Mouse (Mus musculus) myocyte (in vitro differentiated cells): ENCODE results near the gene Zfp747. TPM values are rescaled to one million over a fixed set of nuclear protein-coding genes. Genes with fewer than 3 reads are reported as not detected.
"Not testable (repeated sequence)": the region's sequence is repeated elsewhere in the genome, so short reads cannot be mapped to it uniquely, and the experiment has no call there.

Source experiments
- H3K27me3 ChIP-seq: one replicate; pipeline ENCODE4 v1.6.1; 2011; ENCODE audit not compliant: control insufficient read depth, insufficient read depth, insufficient read length
- H3K36me3 ChIP-seq: one replicate; pipeline ENCODE4 v1.6.1; 2011; ENCODE audit not compliant: control insufficient read depth, insufficient read depth
- H3K4me2 ChIP-seq: one replicate; pipeline ENCODE4 v1.6.1; 2011; ENCODE audit warnings: low read depth, control low read depth
- H3K4me3 ChIP-seq: one replicate; pipeline ENCODE4 v1.5.1; 2011; ENCODE audit warnings: mild to moderate bottlenecking, control low read depth, moderate library complexity
- H3K79me2 ChIP-seq: one replicate; pipeline ENCODE4 v1.6.1; 2011; ENCODE audit not compliant: control insufficient read depth, insufficient read depth
- H3ac ChIP-seq: one replicate; pipeline ENCODE4 v1.6.1; 2011; ENCODE audit not compliant: control insufficient read depth, insufficient read length
- CEBPB ChIP-seq: IDR thresholded peaks from 2 replicates; pipeline ENCODE4 v1.6.1; 2011; ENCODE audit warnings: mild to moderate bottlenecking, moderate library complexity; ENCODE audit not compliant: poor library complexity, insufficient read depth, severe bottlenecking
- E2F4 ChIP-seq: IDR thresholded peaks from one replicate; pipeline ENCODE4 v1.6.1; 2011; ENCODE audit warnings: mild to moderate bottlenecking, control low read depth, moderate library complexity; ENCODE audit not compliant: insufficient read depth
- MAX ChIP-seq: IDR thresholded peaks from one replicate; pipeline ENCODE4 v1.6.1; 2011; ENCODE audit warnings: low read depth, mild to moderate bottlenecking, control low read depth
- MYOD1 ChIP-seq, 3 experiments: IDR thresholded peaks; one replicate each; pipeline ENCODE4 v1.6.1; 2011; ENCODE audit warnings: control low read depth in 2 of 3, low read depth in 2 of 3, mild to moderate bottlenecking in 2 of 3, moderate library complexity in 1 of 3; ENCODE audit not compliant: insufficient read length in 2 of 3, control insufficient read depth in 1 of 3
- MYOG ChIP-seq, 3 experiments: IDR thresholded peaks; one replicate each; pipeline ENCODE4 v1.6.1; 2011; ENCODE audit warnings: control low read depth in 2 of 3, low read depth in 2 of 3, mild to moderate bottlenecking in 2 of 3; ENCODE audit not compliant: insufficient read length in 2 of 3, control insufficient read depth in 1 of 3, insufficient read depth in 1 of 3
- POLR2A ChIP-seq: IDR thresholded peaks from one replicate; pipeline ENCODE4 v1.6.1; 2011; ENCODE audit warnings: low read depth, mild to moderate bottlenecking, control low read depth, moderate library complexity; ENCODE audit not compliant: insufficient read length
- POLR2AphosphoS2 ChIP-seq: IDR thresholded peaks from one replicate; pipeline ENCODE4 v1.6.1; 2011; ENCODE audit warnings: low read depth, control low read depth; ENCODE audit not compliant: insufficient read length
- REST ChIP-seq: IDR thresholded peaks from one replicate; pipeline ENCODE4 v1.6.1; 2011; ENCODE audit warnings: mild to moderate bottlenecking, control low read depth, moderate library complexity; ENCODE audit not compliant: insufficient read depth, insufficient read length
- SRF ChIP-seq: IDR thresholded peaks from one replicate; pipeline ENCODE4 v1.6.1; 2011; ENCODE audit warnings: low read depth; ENCODE audit not compliant: control insufficient read depth, insufficient read length
- TCF12 ChIP-seq: IDR thresholded peaks from one replicate; pipeline ENCODE4 v1.6.1; 2011; ENCODE audit warnings: mild to moderate bottlenecking, control low read depth; ENCODE audit not compliant: poor library complexity, insufficient read depth, severe bottlenecking
- TCF3 ChIP-seq: IDR thresholded peaks from one replicate; pipeline ENCODE4 v1.6.1; 2011; ENCODE audit warnings: low read depth, control low read depth; ENCODE audit not compliant: insufficient read length
- USF1 ChIP-seq: IDR thresholded peaks from one replicate; pipeline ENCODE4 v1.6.1; 2011; ENCODE audit warnings: low read depth, mild to moderate bottlenecking, control low read depth, moderate library complexity
- polyA plus RNA-seq: library from polyadenylated mRNA; unstranded; fragments of >200 nt; fragmentation: generic; extraction: Trizol; gene quantifications from one replicate; pipeline ENCODE4 v1.2.1, GENCODE M21; 2012; ENCODE audit warnings: missing spikeins

Zfp747 gene
- polyA plus RNA-seq, 1 experiment = 3.6 TPM

GRCm38 (mm10) chr7:127342888-127343287 lies 33.0 kb downstream of the Zfp747 start:
- peaks cover 6% of the 10 kb centered on the region for H3K79me2 ChIP-seq
- no peaks in the 10 kb centered on the region for H3K36me3 ChIP-seq
- no peak overlapping the region for H3K4me2 ChIP-seq
- no peak overlapping the region for H3ac ChIP-seq
- TF ChIP-seq TCF3 (no peak), TCF12 (no peak), E2F4 (no peak), POLR2AphosphoS2 (no peak), MYOG (IDR thresholded peaks at IDR 0.05; ENCODE audit: control insufficient read depth in 1 of 3, insufficient read depth in 1 of 3, insufficient read length in 2 of 3, low read depth in 2 of 3) (no peak), MYOD1 (IDR thresholded peaks at IDR 0.05; ENCODE audit: control insufficient read depth in 1 of 3, insufficient read length in 2 of 3, low read depth in 2 of 3) (no peak), SRF (no peak), CEBPB (no peak), USF1 (no peak), MAX (no peak), POLR2A (no peak), REST (no peak)
- H3K4me3 ChIP-seq = no peak overlapping the region
- H3K27me3 ChIP-seq = no peaks in the 10 kb centered on the region

DNA sequence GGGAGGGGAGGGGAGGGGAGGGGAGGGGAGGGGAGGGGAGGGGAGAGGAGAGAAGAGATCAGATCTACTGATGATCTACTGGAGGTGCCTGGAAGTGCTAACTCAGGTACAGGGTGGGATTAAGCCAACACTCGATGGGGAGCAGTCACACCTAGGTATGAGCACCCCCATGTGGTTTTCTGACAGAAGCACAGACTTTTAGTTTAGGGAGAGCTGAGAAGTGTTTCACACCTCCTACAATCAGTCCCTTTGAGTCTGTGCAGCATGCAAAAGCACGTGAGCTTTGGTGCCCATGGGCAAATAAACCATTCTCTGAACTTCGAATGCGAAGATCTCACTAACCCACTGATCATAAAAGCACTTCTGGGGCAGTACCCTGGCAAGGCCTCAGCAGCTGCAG lies 33.5 kb downstream of the Zfp747 start:
- H3K27me3 ChIP-seq = no peaks in the 10 kb centered on the region
- no peaks in the 10 kb centered on the region for H3K36me3 ChIP-seq
- peaks cover 6% of the 10 kb centered on the region for H3K79me2 ChIP-seq
- TF ChIP-seq TCF12 (no peak), POLR2A (no peak), REST (no peak), TCF3 (no peak), MYOD1 (IDR thresholded peaks at IDR 0.05; ENCODE audit: control insufficient read depth in 1 of 3, insufficient read length in 2 of 3, low read depth in 2 of 3) (no peak), USF1 (no peak), SRF (no peak), POLR2AphosphoS2 (no peak), E2F4 (no peak), MAX (no peak), MYOG (IDR thresholded peaks at IDR 0.05; ENCODE audit: control insufficient read depth in 1 of 3, insufficient read depth in 1 of 3, insufficient read length in 2 of 3, low read depth in 2 of 3) (no peak), CEBPB (no peak)
- H3K4me3 ChIP-seq = no peak overlapping the region
- H3ac ChIP-seq = no peak overlapping the region
- H3K4me2 ChIP-seq = no peak overlapping the region

- H3K27me3 ChIP-seq, H3K4me3 ChIP-seq, H3ac ChIP-seq, H3K79me2 ChIP-seq, H3K36me3 ChIP-seq, H3K4me2 ChIP-seq: not testable (repeated sequence)
Observed at GRCm38 (mm10) chr7:127341861-127342260, 34.0 kb downstream of the Zfp747 start.

DNA sequence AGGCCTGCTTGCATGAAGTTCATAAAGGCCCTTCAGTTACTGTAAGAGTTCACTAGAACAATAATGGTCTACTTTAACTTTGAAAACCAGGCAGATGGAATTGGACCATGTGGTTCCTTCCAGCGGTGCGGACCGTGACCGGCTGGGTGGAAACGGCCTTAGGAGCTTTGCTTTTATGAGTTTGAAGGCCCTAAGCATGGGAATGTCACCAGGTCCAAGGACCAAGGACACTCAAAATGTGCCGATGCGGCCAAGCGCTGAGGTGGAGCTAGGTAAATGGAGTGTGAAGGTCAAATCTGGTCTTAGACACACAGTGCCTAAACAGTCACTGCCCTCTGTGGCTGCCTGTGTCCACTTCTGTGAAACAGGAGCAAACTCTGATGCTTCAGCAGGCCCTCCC lies 34.5 kb downstream of the Zfp747 start:
- TF ChIP-seq MYOD1 (IDR thresholded peaks at IDR 0.05; ENCODE audit: control insufficient read depth in 1 of 3, insufficient read length in 2 of 3, low read depth in 2 of 3) (no peak), POLR2AphosphoS2 (peak; percentile 51)
- Histone ChIP-seq H3K27me3 (peaks cover 2% of the 10 kb centered on the region), H3K4me3 (no peak overlapping the region), H3K79me2 (peaks cover 6% of the 10 kb centered on the region), H3K36me3 (no peaks in the 10 kb centered on the region), H3K4me2 (no peak overlapping the region), H3ac (no peak overlapping the region)

- TF ChIP-seq MAX = no peak
- TF ChIP-seq CEBPB = no peak
- TF ChIP-seq POLR2AphosphoS2 = no peak
- no peak for TF ChIP-seq SRF
- peaks cover 33% of the 10 kb centered on the region for H3K27me3 ChIP-seq
- no peak overlapping the region for H3ac ChIP-seq
- no peaks in the 10 kb centered on the region for H3K36me3 ChIP-seq
- H3K4me3 ChIP-seq = no peak overlapping the region
- no peak overlapping the region for H3K4me2 ChIP-seq
- H3K79me2 ChIP-seq = no peaks in the 10 kb centered on the region
Observed at GRCm38 (mm10) chr7:127337636-127338035, 38.2 kb downstream of the Zfp747 start.

DNA sequence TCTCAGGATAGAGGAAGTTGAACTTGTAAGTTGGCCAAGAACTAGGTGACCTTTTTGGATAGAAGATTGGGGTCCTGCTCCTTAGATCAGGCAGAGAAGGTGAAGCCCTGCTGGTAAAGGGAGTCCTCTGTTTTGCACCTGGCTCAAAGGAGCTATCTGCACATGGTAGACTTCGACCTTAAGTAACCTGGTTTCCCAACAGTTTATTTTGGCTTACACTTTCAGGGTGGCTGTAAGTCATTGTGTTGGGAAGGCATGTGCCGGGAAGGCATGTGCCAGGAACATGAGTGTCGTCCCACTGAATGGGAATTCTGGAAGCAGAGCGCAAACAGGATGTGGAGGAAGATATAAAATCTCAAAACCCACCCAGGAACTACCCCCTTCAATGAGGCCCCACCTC lies 40.2 kb downstream of the Zfp747 start:
- Histone ChIP-seq H3K4me3 (no peak overlapping the region), H3ac (no peak overlapping the region)
- no peak for TF ChIP-seq REST

More for the DNA sequence above, 40.2 kb downstream of the Zfp747 start:
- Histone ChIP-seq H3K4me2 (no peak overlapping the region), H3K36me3 (no peaks in the 10 kb centered on the region), H3K27me3 (peaks cover 34% of the 10 kb centered on the region), H3K79me2 (no peaks in the 10 kb centered on the region)
